Mouse (Mus musculus): Measurements from ENCODE around the gene Cnot10.

Gene Cnot10

GRCm38 (mm10) chr9:114573528-114573927 lies 66.5 kb downstream of the Cnot10 start:
- DNase-seq = no peak

DNA sequence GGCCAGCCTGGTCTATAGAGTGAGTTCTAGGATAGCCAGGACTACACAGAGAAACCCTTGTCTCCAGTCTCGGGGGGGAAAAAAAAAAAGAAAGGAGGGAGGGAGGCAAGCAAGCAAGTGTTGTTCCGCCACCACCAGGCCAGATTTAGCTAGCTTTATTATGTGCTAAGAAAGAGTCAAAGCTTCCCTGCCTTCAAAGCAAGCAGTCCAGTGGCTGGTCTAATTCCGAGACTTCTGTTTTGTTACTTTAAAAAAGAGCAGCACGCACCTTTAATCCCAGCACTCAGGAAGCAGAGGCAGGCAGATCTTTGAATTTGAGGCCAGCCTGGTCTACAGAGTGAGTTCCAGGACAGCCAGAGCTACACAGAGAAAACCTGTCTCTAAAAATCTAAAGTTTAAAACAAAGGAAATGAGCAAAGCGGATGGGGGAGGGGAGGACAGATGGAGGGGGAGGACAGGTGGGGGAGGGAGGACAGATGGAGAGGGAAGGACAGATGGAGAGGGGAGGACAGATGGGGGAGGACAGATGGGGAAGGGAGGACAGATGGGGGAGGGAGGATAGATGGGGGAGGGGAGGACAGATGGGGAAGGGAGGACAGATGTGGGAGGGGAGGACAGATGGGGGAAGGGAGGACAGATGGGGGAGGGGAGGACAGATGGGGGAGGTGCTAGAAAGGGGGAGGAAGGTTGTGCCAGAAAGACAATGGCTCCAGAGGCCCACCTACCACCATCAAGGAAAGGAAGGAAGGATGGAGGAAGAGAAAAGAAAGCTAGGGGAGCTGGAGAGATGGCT lies 71.1 kb downstream of the Cnot10 start:
- no peak for DNase-seq

GRCm38 (mm10) chr9:114564667-114565066 lies 75.3 kb downstream of the Cnot10 start:
- no peak for DNase-seq

GRCm38 (mm10) chr9:114563761-114564606 lies 76.0 kb downstream of the Cnot10 start, which contains the start of gene Trim71:
Gene Trim71, minus strand, starts transcription at chr9:114564369.
- DNase-seq = no peak

GRCm38 (mm10) chr9:114562919-114563751 lies 76.8 kb downstream of the Cnot10 start:
- DNase-seq = no peak

DNA sequence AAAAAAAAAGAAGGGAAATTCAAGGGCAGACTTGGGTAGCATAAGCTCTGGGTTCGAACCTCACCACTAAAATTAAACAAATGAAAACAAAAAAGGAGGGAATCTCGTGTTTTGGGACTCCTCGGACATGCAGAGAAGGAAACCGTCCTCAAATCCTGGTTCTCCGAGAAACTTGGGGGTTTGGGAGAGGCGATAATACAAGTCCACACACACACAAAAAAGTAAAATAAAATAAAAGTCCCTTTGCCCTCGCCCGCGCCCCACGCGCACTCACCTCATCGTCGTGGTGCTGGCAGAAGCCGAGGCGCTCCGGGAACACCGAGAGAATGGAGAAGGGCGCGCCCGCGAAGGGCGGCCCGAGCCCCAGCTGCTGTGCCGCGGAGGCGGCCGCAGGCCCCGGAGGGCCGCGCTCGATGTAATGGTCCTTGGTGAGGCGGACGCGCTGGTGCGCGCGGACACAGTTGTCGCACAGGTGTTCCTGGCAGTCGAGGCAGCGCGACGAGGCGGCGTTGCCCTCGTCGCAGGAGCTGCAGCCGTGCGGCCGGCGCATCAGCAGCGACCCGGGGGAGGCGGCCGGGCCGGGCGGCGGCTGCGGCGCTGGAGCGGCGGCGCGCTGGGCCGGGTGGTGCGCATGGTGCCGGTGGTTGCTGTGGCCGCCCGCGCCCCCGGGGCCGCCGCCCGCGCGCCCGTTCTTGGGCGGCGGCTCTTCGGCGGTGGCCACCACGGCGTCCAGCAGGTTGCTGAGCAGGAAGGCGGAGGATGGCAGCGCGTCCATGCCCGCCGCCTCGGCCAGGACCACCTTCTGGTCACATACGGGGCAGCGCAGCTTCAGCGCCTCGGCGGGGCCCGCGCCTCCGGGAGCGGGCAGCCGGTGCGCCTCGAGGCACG lies 77.7 kb downstream of the Cnot10 start:
- no peak for DNase-seq

DNA sequence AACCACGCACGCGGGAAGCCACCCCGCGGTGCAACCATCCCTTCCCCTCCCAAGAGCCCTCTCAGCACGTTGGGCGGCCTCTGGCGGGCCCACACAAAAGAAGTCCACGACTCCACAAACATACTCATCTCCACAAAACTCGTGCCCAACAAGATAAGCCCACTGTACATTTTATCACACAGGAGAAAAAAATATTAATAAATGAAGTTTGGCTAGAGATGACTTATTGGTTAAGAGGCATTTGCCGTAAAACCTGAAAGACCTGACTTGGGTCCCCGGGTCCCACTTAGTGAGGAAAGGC lies 78.4 kb downstream of the Cnot10 start:
- no peak for DNase-seq

DNA sequence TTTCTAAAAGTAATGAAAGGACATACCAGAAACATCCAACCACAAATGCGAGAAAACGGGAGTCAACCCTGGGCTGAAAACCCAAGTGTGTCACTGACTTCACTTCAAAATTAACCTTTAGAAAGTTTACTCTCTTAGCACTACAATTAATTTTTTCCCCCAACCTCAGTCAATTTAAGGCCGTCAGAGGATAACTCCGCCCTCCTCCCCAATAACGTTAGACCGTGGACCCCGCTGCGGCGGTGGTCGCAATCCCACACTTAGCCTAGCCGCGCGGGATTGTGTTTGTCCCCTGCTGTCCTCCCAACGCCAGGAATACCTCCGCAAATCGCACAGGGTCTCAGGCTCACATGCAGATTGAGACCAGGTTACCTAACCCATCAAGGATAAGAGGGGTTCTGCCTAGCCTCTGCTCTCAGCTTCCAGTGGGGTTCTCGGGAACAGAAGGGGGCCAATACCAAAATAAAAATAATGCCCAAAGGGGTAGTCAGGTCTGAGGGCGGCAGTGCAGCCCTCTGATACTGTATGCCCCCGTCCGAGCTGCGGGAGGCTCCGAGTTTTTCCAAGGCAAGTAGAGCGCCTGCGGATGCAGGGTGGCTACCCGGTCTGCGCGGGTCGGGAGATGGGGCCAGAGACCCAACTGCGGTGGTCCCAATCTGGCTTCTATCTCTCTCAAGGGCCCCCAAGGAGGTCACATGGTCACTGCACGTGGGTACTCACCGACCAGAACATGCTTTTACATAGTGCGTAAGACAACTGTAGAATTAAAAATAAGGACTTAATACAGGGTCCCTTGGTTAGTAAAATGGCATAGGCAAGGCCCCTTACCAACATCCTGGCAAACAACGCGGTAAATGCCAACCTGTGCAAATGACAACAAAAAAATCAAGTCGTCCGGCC lies 79.0 kb downstream of the Cnot10 start:
- no peak for DNase-seq

GRCm38 (mm10) chr9:114560141-114560540 lies 79.8 kb downstream of the Cnot10 start:
- no peak for DNase-seq

DNA sequence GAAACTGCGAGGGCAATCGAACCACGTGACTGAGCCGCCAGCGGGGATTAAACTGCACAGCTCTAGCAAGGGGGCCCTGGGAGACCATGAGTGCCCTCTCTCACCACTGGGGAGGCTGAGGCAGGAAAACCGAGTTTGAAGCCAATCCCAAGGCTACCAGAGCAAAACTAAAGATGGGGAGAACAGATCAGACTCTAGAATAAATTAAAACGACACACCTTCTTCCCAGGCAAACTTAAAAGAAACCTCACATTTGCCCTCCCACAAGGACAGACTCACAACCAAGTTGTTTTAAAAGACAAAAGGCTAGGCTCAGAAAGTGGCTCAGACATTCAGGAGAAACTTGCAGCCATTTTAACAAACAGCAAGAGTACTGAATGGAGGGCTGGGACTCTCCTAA lies 82.9 kb downstream of the Cnot10 start:
- no peak for DNase-seq

DNA sequence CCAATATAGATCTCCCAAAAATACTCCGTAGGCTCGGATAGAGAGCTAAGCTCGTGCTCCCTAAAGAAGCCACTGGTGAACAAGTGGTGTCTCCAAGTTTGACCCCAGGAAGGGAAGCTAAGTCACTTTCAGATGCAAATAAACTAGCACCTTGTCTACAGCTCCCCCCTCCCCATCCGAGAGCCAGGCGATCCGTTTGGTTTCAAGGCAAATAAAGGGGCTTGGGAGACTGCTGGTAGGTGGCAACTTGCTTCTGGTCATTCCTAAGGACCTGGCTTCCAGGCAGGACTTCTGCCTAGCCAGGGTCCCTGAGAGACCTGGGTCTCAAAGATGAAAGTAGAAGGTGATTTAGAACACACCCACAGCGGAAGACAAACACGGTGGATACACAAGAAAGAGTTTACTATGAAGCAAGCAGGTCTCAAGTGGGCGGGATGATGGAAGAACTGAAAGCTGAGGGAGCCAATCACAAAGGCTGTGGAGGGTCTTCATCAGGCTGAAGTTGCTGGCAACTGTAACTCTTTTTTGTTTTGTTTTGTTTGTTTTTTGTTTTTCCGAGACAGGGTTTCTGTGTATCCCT lies 83.6 kb downstream of the Cnot10 start:
- no peak for DNase-seq

- no peak for DNase-seq
Observed at GRCm38 (mm10) chr9:114554355-114554979, 85.5 kb downstream of the Cnot10 start.

GRCm38 (mm10) chr9:114553828-114554227 lies 86.2 kb downstream of the Cnot10 start:
- no peak for DNase-seq

- no peak for DNase-seq
Observed at GRCm38 (mm10) chr9:114550033-114550432, 90.0 kb downstream of the Cnot10 start.

DNA sequence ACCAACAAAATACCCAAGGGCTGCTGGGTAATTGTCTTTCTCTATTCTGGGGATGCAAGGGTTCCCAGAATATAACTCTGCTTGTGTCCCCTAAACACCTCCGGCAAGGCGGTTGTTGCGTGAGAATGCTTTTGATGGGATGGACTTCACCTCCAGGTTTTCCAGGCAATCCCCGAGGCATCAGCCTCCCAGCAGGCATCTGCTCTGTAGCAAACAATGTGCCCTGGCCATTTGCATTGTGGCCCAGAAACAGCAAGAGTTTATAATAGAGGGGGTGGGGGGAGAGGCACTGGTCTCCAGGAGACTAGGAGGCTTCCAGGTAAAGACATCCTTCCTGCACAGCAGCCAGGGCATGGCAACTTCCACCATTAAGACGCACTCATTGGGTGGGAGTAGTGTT lies 90.9 kb downstream of the Cnot10 start:
- DNase-seq = no peak

DNA sequence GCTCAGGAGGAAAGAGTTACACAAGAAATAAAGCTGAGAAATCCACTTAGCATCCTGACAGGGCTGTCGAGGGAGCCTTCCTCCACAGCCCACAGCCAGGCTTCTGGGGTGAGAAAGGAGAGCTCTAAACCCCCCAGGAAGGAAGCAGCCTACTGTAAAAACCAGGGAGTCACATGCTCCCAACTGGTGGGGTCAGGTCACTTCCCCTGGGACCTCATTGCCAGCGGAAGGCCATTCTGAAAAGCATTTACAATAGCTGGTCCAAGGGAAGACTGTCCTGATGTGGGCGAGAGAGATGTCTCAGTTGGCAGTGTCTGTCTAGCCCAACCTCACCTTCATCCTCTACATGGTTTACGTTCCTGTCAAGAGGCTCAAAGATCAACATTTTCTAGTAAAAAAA lies 91.5 kb downstream of the Cnot10 start:
- DNase-seq = no peak

DNA sequence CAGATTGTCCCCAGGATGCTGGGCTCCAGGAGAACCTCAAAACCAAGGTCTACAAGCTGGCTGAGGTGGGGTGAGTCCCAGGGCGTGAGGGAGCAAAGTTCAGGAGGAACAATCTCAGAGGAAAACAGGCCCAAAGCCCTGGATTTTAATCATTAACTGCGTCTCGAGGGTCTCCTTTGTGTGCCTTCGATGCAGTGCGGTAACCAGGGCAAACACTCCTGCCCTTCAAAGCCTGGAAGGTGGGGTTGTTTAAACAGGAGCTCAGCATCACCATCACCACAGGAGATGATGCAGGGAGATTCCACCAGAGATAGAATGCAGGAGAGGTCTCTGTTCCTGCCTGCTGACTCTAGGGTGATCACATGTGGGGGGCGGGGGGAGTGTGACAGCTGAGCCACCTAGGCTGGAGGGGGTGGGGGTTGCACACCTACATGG lies 92.3 kb downstream of the Cnot10 start:
- DNase-seq = no peak

DNA sequence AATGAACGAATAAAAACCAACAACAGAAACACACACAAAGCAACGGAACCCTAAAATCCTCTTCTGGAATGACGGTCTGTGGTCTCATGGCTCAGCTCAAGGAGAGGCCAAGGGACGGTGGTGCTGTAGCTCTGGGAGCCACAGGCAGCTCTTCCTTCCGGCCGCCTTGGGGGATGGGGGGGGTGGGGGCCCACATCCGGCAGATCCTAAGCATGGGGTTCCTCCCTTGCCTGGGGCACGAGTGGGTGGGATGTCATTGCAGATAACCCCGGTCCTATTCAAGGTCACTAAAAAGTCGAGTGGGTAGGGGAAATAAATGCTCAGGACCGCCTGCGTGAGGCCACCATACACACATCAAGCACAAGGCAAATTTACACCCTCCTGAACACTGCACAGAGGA lies 93.2 kb downstream of the Cnot10 start:
- no peak for DNase-seq

- no peak for DNase-seq
Observed at GRCm38 (mm10) chr9:114544754-114545393, 95.1 kb downstream of the Cnot10 start.
